Mouse (Mus musculus): ENCODE measurements at regions not wholly inside any gene's neighbourhood (a gene's known extent, or its start where the extent isn't known, plus 50 kb on each side); places are given as distances from the start of the nearest gene placed in this dataset.

- TF ChIP-seq POLR2A (IDR thresholded peaks at IDR 0.05; ENCODE audit: insufficient read depth, low read depth, low read length) (no peak), CTCF (IDR thresholded peaks at IDR 0.05) (no peak), EP300 (IDR thresholded peaks at IDR 0.05; ENCODE audit: insufficient read depth, low read depth, low read length) (no peak)
Measured at GRCm38 (mm10) chr4:81922876-81923275, 480.3 kb upstream of the Mpdz start.
